Mouse (Mus musculus) liver, adult 2 months (tissue): Measurements from ENCODE around the gene Pex6.
A peak's percentile ranks its signal among the peaks of the same experiment; 100 is the strongest.

Experiments
- CTCF ChIP-seq: fragments of 200-500 bp; IDR thresholded peaks from 2 replicates; pipeline ENCODE4 v1.5.1; 2011; ENCODE audit warnings: low read depth, low read length, control low read depth
- POLR2A ChIP-seq: fragments of 200-500 bp; IDR thresholded peaks from 2 replicates; pipeline ENCODE4 v1.6.1; 2011; ENCODE audit warnings: low read length, control low read depth; ENCODE audit not compliant: insufficient read depth; ENCODE audit errors: extremely low read depth

DNA sequence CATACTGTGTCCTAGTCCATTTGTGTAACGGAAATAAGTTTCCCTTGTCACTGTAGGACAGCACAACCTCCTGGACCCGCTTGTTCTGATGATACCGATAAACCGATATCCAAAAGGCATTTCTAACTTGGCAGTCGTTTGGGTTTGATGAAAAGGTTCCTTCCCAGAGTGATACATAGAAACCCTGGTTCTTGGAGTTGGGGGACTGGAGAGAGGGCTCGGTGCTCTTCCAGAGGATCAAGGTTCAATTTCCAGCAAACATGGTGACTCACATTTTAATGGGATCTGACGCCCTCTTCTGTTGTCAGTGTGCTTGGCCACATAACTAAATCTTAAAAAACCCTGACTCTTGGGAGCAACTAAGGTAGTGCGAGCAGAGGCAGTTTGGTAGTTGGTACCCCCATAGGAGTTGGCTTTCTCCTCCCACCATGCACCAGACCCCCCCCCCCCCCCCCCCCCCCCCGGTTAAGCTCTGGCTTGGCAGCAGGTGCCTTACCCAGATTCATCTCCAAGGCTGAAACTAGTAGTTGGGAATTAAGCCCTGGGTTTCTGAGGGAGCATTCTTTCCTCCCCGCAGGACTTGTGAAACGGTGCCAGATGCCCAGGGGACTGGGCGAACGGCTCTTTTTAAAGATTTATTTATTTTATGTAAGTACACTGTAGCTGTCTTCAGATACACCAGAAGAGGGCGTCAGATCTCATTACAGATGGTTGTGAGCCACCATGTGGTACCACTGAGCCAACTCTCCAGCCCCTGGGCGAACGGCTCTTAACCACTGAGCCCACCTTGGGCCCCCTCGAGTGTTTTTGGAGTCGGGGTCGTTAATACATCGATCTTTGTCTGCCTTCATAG lies 62.2 kb downstream of the Pex6 start:
- peak; percentile 23 for TF ChIP-seq CTCF
- no peak for TF ChIP-seq POLR2A
